Mouse (Mus musculus): ENCODE results near the gene Nrxn1. TPM values are rescaled to one million over a fixed set of nuclear protein-coding genes. Genes with fewer than 3 reads are reported as not detected.

Gene Nrxn1
- total and polyA plus RNA-seq, 2 experiments, result 2.9 to 13.9 TPM

DNA sequence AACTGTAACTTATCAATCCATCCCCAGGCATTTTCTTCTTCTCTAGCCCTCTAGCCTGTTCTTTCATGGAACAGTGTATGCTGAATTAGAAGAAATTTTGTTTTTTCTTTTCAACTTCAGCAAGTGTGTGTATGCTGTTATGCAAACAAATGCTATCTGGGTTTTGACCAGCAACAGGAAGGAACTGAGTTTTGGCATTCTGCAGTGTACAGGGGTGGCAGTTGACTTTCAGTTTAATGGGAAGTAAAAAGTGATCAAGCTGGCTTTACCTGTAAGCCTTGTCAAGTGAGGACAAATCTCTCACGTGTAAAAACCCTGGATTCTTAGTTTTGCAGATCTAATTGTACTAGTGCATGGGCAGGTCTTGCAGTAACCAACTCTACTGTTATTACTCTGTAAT, 95.2 kb downstream of the Nrxn1 start:
- Histone ChIP-seq H3K27ac (replicated peaks; ENCODE audit: insufficient read depth, low read depth, low read length) (no peak overlapping the region), H3K79me2 (ENCODE audit: control insufficient read depth, insufficient read depth, low read length) (no peaks in the 10 kb centered on the region), H3K27me3 (ENCODE audit: control insufficient read depth, insufficient read depth, low read length) (no peaks in the 10 kb centered on the region), H3K4me1 (ENCODE audit: control insufficient read depth, insufficient read depth, low read length) (no peaks in the 10 kb centered on the region), H3K9ac (ENCODE audit: low read depth, low read length) (no peak overlapping the region), H3K36me3 (ENCODE audit: control insufficient read depth, insufficient read depth, low read length) (no peaks in the 10 kb centered on the region), H3K4me3 (ENCODE audit: insufficient read depth, low read depth, low read length) (no peak overlapping the region)
- TF ChIP-seq POLR2A (IDR thresholded peaks at IDR 0.05; ENCODE audit: extremely low read depth, insufficient read depth, low read length), result no peak
- TF ChIP-seq CTCF (IDR thresholded peaks at IDR 0.05; ENCODE audit: low read depth, low read length), result no peak
- DNase-seq (ENCODE audit: extremely low read depth, low read depth, low spot score), result no peak
- 34% methylated on average over 1 of the region's 1 CpGs for whole genome bisulfite sequencing

DNA sequence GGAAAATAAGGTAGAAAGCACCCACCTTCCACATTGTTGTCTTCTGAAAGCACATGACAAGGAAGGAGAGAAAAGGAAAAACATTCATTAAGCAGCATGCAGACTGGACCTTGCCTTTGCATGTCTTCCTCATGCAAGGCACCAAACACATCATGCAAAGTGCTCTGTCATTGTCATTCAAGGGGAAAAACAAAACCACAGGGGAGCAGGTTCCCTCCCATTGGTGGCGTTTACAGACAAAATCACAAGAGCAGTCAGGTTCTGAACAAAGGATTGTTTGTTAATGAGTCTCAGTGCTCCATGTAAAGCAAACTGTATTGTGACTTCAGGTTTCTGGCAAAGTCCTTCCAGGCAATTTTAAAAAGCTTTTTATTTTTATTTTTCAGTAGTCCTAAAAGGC, 97.4 kb downstream of the Nrxn1 start:
- Histone ChIP-seq H3K27me3 (ENCODE audit: control insufficient read depth, insufficient read depth, low read length) (no peaks in the 10 kb centered on the region), H3K4me1 (ENCODE audit: control insufficient read depth, insufficient read depth, low read length) (no peaks in the 10 kb centered on the region), H3K36me3 (ENCODE audit: control insufficient read depth, insufficient read depth, low read length) (no peaks in the 10 kb centered on the region), H3K79me2 (ENCODE audit: control insufficient read depth, insufficient read depth, low read length) (no peaks in the 10 kb centered on the region), H3K9ac (ENCODE audit: low read depth, low read length) (no peak overlapping the region), H3K4me3 (ENCODE audit: insufficient read depth, low read depth, low read length) (no peak overlapping the region), H3K27ac (replicated peaks; ENCODE audit: insufficient read depth, low read depth, low read length) (no peak overlapping the region)
- 26% methylated on average over 1 of the region's 1 CpGs for WGBS
- no peak for TF ChIP-seq CTCF (IDR thresholded peaks at IDR 0.05; ENCODE audit: low read depth, low read length)
- no peak for TF ChIP-seq POLR2A (IDR thresholded peaks at IDR 0.05; ENCODE audit: extremely low read depth, insufficient read depth, low read length)
- no peak for DNase-seq (ENCODE audit: extremely low read depth, low read depth, low spot score)

DNA sequence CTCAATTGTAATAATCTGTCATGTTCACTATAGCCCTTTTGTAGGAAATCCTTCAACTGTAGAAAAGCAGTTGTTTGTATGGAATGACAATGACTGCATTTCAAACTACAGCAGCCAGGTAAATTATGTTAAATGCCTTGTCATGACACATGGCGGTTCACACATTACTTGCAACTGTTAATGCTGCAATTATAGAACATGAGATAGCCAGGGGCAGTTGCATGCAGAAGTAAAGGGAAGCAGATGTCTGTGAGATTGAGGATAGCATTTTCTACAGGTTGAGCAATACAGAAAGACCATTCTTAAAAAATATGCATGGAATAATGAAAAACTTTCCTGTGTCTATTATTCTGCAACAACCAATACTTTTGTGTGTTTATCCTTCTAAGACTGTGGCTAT, 98.6 kb downstream of the Nrxn1 start:
- Histone ChIP-seq H3K4me1 (ENCODE audit: control insufficient read depth, insufficient read depth, low read length) (no peaks in the 10 kb centered on the region), H3K79me2 (ENCODE audit: control insufficient read depth, insufficient read depth, low read length) (no peaks in the 10 kb centered on the region), H3K4me3 (ENCODE audit: insufficient read depth, low read depth, low read length) (no peak overlapping the region), H3K27me3 (ENCODE audit: control insufficient read depth, insufficient read depth, low read length) (no peaks in the 10 kb centered on the region), H3K36me3 (ENCODE audit: control insufficient read depth, insufficient read depth, low read length) (no peaks in the 10 kb centered on the region), H3K9ac (ENCODE audit: low read depth, low read length) (no peak overlapping the region), H3K27ac (replicated peaks; ENCODE audit: insufficient read depth, low read depth, low read length) (no peak overlapping the region)
- 76% methylated on average over 1 of the region's 1 CpGs for WGBS
- no peak for DNase-seq (ENCODE audit: extremely low read depth, low read depth, low spot score)
- TF ChIP-seq CTCF (IDR thresholded peaks at IDR 0.05; ENCODE audit: low read depth, low read length), result no peak
- TF ChIP-seq POLR2A (IDR thresholded peaks at IDR 0.05; ENCODE audit: extremely low read depth, insufficient read depth, low read length), result no peak

DNA sequence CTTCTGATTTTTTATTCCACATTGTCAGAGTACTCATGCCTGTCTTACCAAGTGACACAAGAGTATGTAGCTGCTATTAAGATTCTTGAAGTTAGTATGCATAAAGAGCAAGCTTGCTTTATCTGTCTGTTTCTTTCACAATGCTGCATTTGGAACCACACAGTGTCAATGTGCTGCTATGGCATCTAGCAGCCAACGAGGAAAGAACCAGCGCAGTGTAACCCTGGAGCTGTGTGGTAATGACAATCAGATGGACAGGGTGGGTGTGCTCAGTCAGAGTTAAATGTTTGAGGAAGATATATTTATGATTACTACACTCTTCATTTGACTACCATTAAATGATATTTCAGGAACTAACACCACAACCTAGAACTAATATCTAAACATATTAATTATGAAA, 102.1 kb downstream of the Nrxn1 start:
- 86% methylated on average over 2 of the region's 2 CpGs for WGBS
- Histone ChIP-seq H3K27ac (replicated peaks; ENCODE audit: insufficient read depth, low read depth, low read length) (no peak overlapping the region), H3K36me3 (ENCODE audit: control insufficient read depth, insufficient read depth, low read length) (no peaks in the 10 kb centered on the region), H3K4me3 (ENCODE audit: insufficient read depth, low read depth, low read length) (no peak overlapping the region), H3K9ac (ENCODE audit: low read depth, low read length) (no peak overlapping the region), H3K27me3 (ENCODE audit: control insufficient read depth, insufficient read depth, low read length) (no peaks in the 10 kb centered on the region), H3K79me2 (ENCODE audit: control insufficient read depth, insufficient read depth, low read length) (no peaks in the 10 kb centered on the region), H3K4me1 (ENCODE audit: control insufficient read depth, insufficient read depth, low read length) (no peaks in the 10 kb centered on the region)
- no peak for DNase-seq (ENCODE audit: extremely low read depth, low read depth, low spot score)
- TF ChIP-seq CTCF (IDR thresholded peaks at IDR 0.05; ENCODE audit: low read depth, low read length) (no peak), POLR2A (IDR thresholded peaks at IDR 0.05; ENCODE audit: extremely low read depth, insufficient read depth, low read length) (no peak)

DNA sequence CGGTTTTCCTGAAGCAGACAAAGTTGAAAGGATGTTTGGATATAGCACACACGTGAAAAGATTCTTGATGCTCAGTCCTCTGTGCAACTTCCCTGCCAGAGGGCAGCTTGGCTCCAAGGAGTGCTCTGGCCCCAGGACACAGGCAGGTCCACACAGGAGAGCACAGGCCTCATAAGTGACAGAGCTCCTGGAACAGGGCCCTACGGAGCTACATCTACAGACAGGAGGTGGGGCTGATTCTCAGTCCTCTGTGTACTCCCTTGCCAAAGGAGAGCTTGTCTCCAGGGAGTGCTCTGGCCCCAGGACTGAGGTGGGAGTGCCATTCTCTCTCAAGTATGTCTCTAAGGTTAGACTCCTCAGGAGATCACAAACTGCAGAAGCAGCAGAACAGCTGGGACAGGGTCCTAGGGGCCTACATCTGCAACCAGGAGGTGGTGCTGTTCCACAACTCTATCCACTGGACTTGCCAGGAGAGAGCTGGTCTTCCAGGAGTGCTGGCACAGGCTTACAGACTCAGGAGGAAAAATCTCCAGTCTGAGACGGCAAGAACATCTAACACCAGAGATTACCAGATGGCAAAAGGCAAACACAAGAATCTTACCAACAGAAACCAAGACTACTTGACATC, 129.9 kb downstream of the Nrxn1 start:
- WGBS, result 53% methylated on average over 4 of the region's 4 CpGs
- no peak overlapping the region for H3K27ac ChIP-seq (replicated peaks; ENCODE audit: insufficient read depth, low read depth, low read length)
- H3K4me3 ChIP-seq (ENCODE audit: insufficient read depth, low read depth, low read length), result no peak overlapping the region
- TF ChIP-seq CTCF (IDR thresholded peaks at IDR 0.05; ENCODE audit: low read depth, low read length), result peak; percentile 8; the same call in 1 of the 2 replicates
- no peak for TF ChIP-seq POLR2A (IDR thresholded peaks at IDR 0.05; ENCODE audit: extremely low read depth, insufficient read depth, low read length)
- no peaks in the 10 kb centered on the region for H3K36me3 ChIP-seq (ENCODE audit: control insufficient read depth, insufficient read depth, low read length)
- H3K4me1 ChIP-seq (ENCODE audit: control insufficient read depth, insufficient read depth, low read length), result no peaks in the 10 kb centered on the region
- H3K79me2 ChIP-seq (ENCODE audit: control insufficient read depth, insufficient read depth, low read length), result no peaks in the 10 kb centered on the region
- H3K9ac ChIP-seq (ENCODE audit: low read depth, low read length), result no peak overlapping the region
- H3K27me3 ChIP-seq (ENCODE audit: control insufficient read depth, insufficient read depth, low read length), result no peaks in the 10 kb centered on the region
- no peak for DNase-seq (ENCODE audit: extremely low read depth, low read depth, low spot score)

DNA sequence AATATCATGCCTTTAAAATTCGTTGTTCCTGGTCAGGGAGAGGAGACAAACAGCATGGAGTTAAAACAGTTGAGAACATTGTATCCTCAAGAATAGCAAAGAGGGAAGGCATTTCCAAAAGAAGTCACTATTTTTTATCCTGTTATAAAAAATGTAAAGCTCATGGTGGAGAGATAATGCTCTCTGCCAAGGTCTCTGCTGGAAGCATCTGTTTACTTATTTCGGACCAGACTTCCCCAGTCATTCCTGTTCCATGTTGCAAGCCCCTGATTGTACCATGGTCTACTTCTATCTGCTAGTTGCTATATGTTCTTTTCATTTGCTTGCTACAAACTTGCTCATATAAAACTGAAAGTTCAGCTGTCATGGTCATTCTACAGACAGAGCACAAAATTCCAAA, 137.7 kb downstream of the Nrxn1 start:
- H3K4me3 ChIP-seq (ENCODE audit: insufficient read depth, low read depth, low read length), result no peak overlapping the region
- H3K4me1 ChIP-seq (ENCODE audit: control insufficient read depth, insufficient read depth, low read length), result no peaks in the 10 kb centered on the region
- H3K27ac ChIP-seq (replicated peaks; ENCODE audit: insufficient read depth, low read depth, low read length), result no peak overlapping the region
- DNase-seq (ENCODE audit: extremely low read depth, low read depth, low spot score), result no peak
- no peaks in the 10 kb centered on the region for H3K36me3 ChIP-seq (ENCODE audit: control insufficient read depth, insufficient read depth, low read length)
- H3K79me2 ChIP-seq (ENCODE audit: control insufficient read depth, insufficient read depth, low read length), result no peaks in the 10 kb centered on the region
- H3K27me3 ChIP-seq (ENCODE audit: control insufficient read depth, insufficient read depth, low read length), result no peaks in the 10 kb centered on the region
- 53% methylated on average over 2 of the region's 2 CpGs for WGBS
- H3K9ac ChIP-seq (ENCODE audit: low read depth, low read length), result no peak overlapping the region
- TF ChIP-seq POLR2A (IDR thresholded peaks at IDR 0.05; ENCODE audit: extremely low read depth, insufficient read depth, low read length) (no peak), CTCF (IDR thresholded peaks at IDR 0.05; ENCODE audit: low read depth, low read length) (no peak)
